Mouse (Mus musculus) lung, postnatal 0 days (tissue): Measurements from ENCODE around the gene Letmd1. TPM values are rescaled to one million over a fixed set of nuclear protein-coding genes. Genes with fewer than 3 reads are reported as not detected.
A peak's percentile ranks its signal among the peaks of the same experiment; 100 is the strongest.

Source experiments
- ATAC-seq: fragments of 200-750 bp; cut with Nextera tagmentation; 2 replicates; pipeline ENCODE4 v1.8.0; 2017; ENCODE audit warnings: moderate library complexity
- DNase-seq: peaks from one replicate; pipeline ENCODE4 v3.0.0-alpha.2; 2016; ENCODE audit warnings: low spot score
- H3K27ac ChIP-seq: fragments of 300-500 bp; sonication (generic); 2 replicates; pipeline ENCODE4 v1.5.1; 2014; ENCODE audit warnings: antibody characterized with exemption, mild to moderate bottlenecking, low read length, mixed read lengths
- H3K27me3 ChIP-seq: fragments of 300-500 bp; sonication (generic); replicated peaks from 2 replicates; pipeline ENCODE4 v1.6.1; 2014; ENCODE audit warnings: low read length, mixed read lengths; ENCODE audit not compliant: insufficient read depth
- H3K36me3 ChIP-seq: fragments of 300-500 bp; sonication (generic); 2 replicates; pipeline ENCODE4 v1.6.1; 2014; ENCODE audit warnings: low read length, mixed read lengths; ENCODE audit not compliant: insufficient read depth
- H3K4me1 ChIP-seq: fragments of 300-500 bp; sonication (generic); 2 replicates; pipeline ENCODE4 v1.6.1; 2014; ENCODE audit warnings: antibody characterized with exemption, low read depth, low read length, mixed read lengths; ENCODE audit not compliant: insufficient read depth
- H3K4me2 ChIP-seq: fragments of 300-500 bp; sonication (generic); replicated peaks from 2 replicates; pipeline ENCODE4 v1.6.1; 2014; ENCODE audit warnings: low read depth, mild to moderate bottlenecking, low read length, moderate library complexity, mixed read lengths
- H3K4me3 ChIP-seq: fragments of 300-500 bp; sonication (generic); 2 replicates; pipeline ENCODE4 v1.5.1; 2014; ENCODE audit warnings: low read depth, low read length
- H3K9ac ChIP-seq: fragments of 300-500 bp; sonication (generic); replicated peaks from 2 replicates; pipeline ENCODE4 v1.6.1; 2014; ENCODE audit warnings: low read depth, mild to moderate bottlenecking
- H3K9me3 ChIP-seq: fragments of 300-500 bp; sonication (generic); 2 replicates; pipeline ENCODE4 v1.6.1; 2016; ENCODE audit warnings: low read length, mixed read lengths
- CTCF ChIP-seq: IDR thresholded peaks from 2 replicates; pipeline ENCODE4 v1.5.1; 2016; ENCODE audit warnings: antibody characterized with exemption, mild to moderate bottlenecking
- EP300 ChIP-seq: IDR thresholded peaks from 2 replicates; pipeline ENCODE4 v1.6.1; 2016; ENCODE audit warnings: antibody characterized with exemption, mild to moderate bottlenecking, control low read depth
- WGBS: fragments of 180-500 bp; shearing (Covaris S2); extraction: QIAGEN DNeasy Blood & Tissue Kit; methylation state at CpG from one replicate; pipeline ENCODE4 v1.1.7; 2014; 5-methylcytosine and 5-hydroxymethylcytosine counted together
- polyA plus RNA-seq: library from polyadenylated mRNA; unstranded; fragments of >200 nt; fragmentation: Nextera tagmentation; extraction: Ambion mirVana; gene quantifications from 2 replicates; pipeline ENCODE4 v1.2.1, GENCODE M21; 2015

Gene Letmd1
- polyA plus RNA-seq, 1 experiment from 2014 or later = 13.2 TPM

DNA sequence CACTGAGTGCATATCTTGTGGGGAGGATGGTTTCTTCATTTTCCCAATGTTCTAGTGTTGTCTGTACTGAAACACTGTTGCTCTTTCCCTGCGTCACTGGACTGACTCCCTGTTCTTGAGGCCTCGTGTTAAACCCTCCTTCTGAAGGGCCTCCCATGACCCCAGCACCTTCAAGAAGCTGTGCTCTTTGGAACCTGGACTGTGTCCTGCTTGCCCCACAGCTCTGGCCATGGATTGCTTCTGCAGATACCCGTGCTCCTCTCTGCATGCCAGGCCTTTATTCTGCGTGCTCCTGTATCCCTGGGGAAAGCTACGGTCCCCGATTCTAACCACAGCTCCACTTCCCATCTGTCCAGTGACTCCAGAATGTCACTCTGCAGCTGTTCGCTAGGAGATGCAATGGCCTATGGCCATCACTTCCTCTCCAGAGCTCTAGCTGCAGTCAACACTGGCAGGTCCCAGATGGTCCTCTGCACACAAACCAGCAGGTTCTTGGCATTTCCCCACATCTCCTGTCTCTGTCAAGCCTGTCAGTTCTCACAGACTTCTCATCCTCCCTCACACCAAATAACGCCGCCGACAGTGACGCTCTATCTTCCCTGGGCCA lies 38.8 kb upstream of the Letmd1 start:
- H3K9ac ChIP-seq = no peak overlapping the region
- ATAC-seq = no peak
- no peak overlapping the region for H3K4me3 ChIP-seq

GRCm38 (mm10) chr15:100433234-100433633 lies 35.6 kb upstream of the Letmd1 start:
- H3K4me3 ChIP-seq = no peak overlapping the region
- no peaks in the 10 kb centered on the region for H3K9me3 ChIP-seq
- H3K9ac ChIP-seq = no peak overlapping the region
- no peaks in the 10 kb centered on the region for H3K4me1 ChIP-seq
- no peak overlapping the region for H3K4me2 ChIP-seq
- no peak overlapping the region for H3K27ac ChIP-seq
- H3K27me3 ChIP-seq = no peaks in the 10 kb centered on the region
- 63% methylated on average over 4 of the region's 4 CpGs for WGBS
- no peak for DNase-seq
- no peaks in the 10 kb centered on the region for H3K36me3 ChIP-seq
- ATAC-seq = no peak
- TF ChIP-seq EP300 (no peak), CTCF (no peak)

More for the DNA sequence above, 38.8 kb upstream of the Letmd1 start:
- no peak for TF ChIP-seq CTCF
- no peak for TF ChIP-seq EP300
- Histone ChIP-seq H3K4me2 (no peak overlapping the region), H3K36me3 (no peaks in the 10 kb centered on the region), H3K27ac (no peak overlapping the region), H3K4me1 (no peaks in the 10 kb centered on the region), H3K27me3 (no peaks in the 10 kb centered on the region), H3K9me3 (no peaks in the 10 kb centered on the region)
- DNase-seq = no peak
- 63% methylated on average over 11 of the region's 11 CpGs for WGBS

DNA sequence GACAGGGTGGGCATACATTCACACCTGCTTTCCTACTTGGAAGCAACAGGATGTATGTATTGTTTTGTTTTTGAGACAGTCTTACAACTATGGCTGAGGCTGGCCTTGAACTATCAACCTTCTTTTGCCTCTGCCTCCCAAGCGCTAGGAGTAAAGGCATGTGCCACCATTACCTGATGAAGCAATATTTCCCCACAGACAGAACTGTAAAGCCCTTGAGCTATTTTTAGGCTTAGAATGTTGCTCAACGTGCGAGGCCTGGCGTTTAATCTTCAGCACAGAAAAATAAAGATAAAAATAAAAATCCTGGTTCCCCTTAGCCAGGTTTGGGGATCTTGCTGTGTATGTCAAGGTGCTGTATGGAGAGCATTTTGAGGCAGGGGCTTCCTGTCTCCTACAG lies 32.7 kb upstream of the Letmd1 start:
- Histone ChIP-seq H3K4me3 (no peak overlapping the region), H3K27me3 (no peaks in the 10 kb centered on the region), H3K36me3 (no peaks in the 10 kb centered on the region), H3K9ac (no peak overlapping the region), H3K4me2 (no peak overlapping the region), H3K27ac (no peak overlapping the region), H3K9me3 (no peaks in the 10 kb centered on the region), H3K4me1 (no peaks in the 10 kb centered on the region)
- 34% methylated on average over 4 of the region's 4 CpGs for WGBS
- TF ChIP-seq EP300 (peak; percentile 56; the same call in 1 of the 2 replicates), CTCF (no peak)
- DNase-seq (peak; percentile 62), ATAC-seq (peak; percentile 63)

DNA sequence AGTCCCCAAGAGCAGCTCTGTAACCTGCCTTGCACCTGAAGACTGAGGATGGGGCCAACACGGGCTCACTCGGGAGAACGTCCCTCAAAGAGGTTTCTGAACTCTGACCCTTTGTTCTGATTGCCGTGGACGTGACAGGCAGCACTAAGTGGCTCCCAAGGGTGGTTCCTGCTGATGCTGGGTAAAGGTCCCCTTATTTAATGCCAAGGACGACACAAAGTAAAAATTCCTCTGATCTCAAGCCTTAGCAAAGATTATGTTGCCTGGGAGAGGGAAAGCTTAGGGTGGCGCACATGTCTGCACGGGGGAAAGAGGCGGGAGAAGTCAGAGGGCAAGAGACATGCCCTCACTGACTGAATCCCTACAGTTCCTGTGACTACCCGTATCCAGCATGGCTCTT lies 32.3 kb upstream of the Letmd1 start:
- no peaks in the 10 kb centered on the region for H3K27me3 ChIP-seq
- no peak overlapping the region for H3K9ac ChIP-seq
- no peak for DNase-seq
- no peak overlapping the region for H3K4me3 ChIP-seq
- H3K9me3 ChIP-seq = no peaks in the 10 kb centered on the region
- no peak for ATAC-seq
- no peaks in the 10 kb centered on the region for H3K4me1 ChIP-seq
- 50% methylated on average over 10 of the region's 10 CpGs for WGBS
- no peak overlapping the region for H3K4me2 ChIP-seq
- peak overlapping the region; percentile 35; the same call in 1 of the 2 replicates for H3K27ac ChIP-seq
- TF ChIP-seq EP300 (no peak), CTCF (no peak)
- H3K36me3 ChIP-seq = no peaks in the 10 kb centered on the region

- 3% methylated on average over 19 of the region's 31 CpGs for WGBS
- H3K4me2 ChIP-seq = peak overlapping the region; percentile 60
- TF ChIP-seq EP300 (no peak), CTCF (no peak)
- no peaks in the 10 kb centered on the region for H3K27me3 ChIP-seq
- ATAC-seq (peak; percentile 99), DNase-seq (peak; percentile 98)
- H3K4me1 ChIP-seq = no peaks in the 10 kb centered on the region
- no peaks in the 10 kb centered on the region for H3K36me3 ChIP-seq
- peak overlapping the region; percentile 55; the same call in 1 of the 2 replicates for H3K9ac ChIP-seq
- peak overlapping the region; percentile 32 for H3K4me3 ChIP-seq
- no peaks in the 10 kb centered on the region for H3K9me3 ChIP-seq
- H3K27ac ChIP-seq = peak overlapping the region; percentile 68
Measured at GRCm38 (mm10) chr15:100443126-100443922, 25.5 kb upstream of the Letmd1 start.

DNA sequence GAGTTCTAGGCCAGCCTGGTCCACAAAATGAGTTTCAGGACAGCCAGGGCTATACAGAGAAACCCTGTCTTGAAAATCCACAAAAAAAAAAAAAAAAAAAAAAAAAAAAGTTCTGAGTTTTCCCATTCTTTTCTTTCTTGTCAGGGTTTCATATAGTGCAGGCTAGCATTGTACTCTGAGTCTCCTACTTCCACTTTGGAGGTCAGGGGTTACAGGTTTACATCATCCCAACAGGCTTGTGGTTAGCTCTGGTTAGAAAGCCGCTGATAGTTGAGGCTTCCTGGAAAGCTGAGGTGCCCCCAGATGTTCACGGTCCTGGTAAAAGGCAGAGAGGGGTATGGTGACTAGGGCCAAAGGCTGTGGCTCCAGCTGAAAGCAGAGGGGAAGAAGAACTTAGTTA lies 21.9 kb upstream of the Letmd1 start:
- TF ChIP-seq EP300 (no peak), CTCF (no peak)
- no peaks in the 10 kb centered on the region for H3K4me1 ChIP-seq
- WGBS = 76% methylated on average over 2 of the region's 2 CpGs
- H3K36me3 ChIP-seq = no peaks in the 10 kb centered on the region
- H3K9ac ChIP-seq = no peak overlapping the region
- no peaks in the 10 kb centered on the region for H3K9me3 ChIP-seq
- H3K27me3 ChIP-seq = no peaks in the 10 kb centered on the region
- no peak for ATAC-seq
- H3K27ac ChIP-seq = no peak overlapping the region
- H3K4me2 ChIP-seq = no peak overlapping the region
- no peak for DNase-seq
- H3K4me3 ChIP-seq = no peak overlapping the region
